Mouse (Mus musculus): ENCODE measurements around the gene Mcrip1.
"Not testable (repeated sequence)": the region's sequence is repeated elsewhere in the genome, so short reads cannot be mapped to it uniquely, and the experiment has no call there.

Gene Mcrip1

DNA sequence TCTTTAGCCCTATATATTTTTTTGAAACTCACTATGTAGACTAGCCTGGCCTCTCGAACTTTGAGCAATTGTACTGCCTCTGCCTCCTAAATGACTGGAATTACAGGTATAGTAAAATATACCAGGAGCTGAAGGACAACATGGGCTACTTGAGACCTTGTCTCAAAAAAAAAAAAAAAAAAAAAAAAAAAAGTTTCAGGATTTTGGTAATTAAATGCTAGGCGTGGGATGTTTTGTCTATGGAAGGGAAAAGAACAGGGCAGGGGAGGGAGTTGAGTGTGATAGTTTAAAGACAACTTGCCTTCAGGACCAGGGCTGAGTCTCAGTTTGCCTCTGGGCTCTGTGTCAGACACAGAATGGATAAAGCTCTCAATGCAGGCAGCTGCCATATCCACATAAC is 25.5 kb upstream of the Mcrip1 start:
- in situ Hi-C loops (cut with MboI, MseI), result no loop called here

DNA sequence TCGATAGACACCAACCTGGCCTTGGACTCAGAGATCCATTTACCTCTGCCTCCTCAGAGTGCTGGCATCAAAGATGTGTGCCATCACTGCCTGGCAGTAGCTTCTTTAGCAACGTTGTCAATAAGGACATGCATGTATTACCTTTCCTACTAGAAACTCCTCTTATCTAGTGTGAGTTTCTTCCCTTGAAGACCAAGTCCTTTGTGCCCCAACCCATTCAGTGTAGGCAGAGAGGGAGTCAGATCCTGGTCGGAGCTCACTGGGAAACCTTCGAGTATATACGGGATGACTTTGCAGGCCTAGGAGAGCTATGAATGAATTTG is 24.7 kb upstream of the Mcrip1 start:
- in situ Hi-C loops (cut with MboI, MseI), result no loop called here

DNA sequence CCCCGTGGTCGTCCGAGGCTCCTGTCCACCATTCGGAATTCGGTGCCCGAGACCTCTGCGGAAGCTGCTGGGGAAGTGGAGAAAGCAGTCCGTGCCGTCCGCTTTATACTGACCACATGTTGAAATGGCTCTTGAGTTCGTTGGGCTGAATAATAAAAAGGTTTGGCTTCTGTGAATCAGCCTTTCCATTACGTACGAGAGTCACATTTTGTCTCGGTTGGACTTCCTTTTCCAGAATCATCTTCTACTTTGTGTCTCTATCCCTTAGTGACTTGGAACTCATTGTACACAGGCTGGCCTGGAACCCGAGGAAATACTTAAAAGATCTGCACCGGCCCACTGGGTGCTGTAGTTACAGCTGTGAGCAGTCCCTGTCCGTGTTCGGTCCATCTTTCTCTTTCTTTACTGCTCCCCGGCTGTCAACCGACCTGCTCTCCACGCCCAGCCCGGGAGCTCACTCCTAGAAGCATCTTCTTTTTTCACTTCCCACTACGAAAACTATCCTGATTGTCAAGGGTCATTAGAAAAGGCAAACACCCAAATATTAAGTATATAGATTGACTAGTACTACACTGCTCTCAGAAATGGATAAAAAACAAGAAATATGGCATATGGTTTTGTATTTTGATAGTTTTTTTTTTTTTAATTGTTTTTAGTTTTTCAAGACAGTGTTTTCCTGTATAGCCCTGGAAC is 24.2 kb upstream of the Mcrip1 start:
- in situ Hi-C loops (cut with MboI, MseI), result no loop called here

DNA sequence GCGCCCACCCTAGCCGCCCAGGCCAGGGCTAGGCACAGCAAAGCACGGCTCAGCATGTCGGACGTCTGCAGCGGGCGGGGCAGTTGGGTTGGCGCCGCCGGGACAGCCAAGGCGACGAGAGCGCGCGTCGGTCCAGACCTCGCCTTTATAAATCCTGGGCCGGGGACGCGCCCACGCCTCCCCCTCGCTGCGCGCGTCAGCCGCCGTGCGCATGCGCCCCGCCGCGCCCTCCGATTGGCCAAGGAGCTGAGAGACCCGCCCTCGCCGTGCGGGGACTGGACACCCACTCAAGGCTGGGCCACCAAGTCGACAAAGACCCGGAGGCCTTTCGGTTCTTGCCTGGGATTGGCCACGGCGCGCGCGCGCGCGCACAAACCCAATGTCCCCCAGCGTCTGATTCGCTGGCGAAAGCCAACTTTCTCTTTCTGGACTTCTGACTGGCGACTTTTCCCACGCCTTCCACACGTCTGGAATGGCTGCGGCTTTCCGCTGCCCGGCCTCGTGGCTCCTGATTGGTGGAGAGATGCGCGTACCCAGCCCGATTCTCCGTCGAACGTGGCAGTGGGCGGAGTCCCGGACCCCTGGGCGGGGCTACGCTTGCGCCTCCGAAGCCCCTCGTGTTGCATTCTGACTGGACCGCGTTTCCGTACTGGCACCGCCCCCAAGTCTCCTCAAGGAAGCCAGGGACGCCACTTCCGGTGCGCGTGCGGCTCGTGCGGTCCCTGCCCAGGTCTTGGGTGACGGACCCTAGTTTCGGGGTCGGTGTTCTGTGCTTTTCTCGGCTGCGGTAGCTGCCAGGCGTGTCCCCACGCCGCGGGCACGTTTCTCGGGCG is 23.4 kb upstream of the Mcrip1 start, which contains the start of gene P4hb:
Gene P4hb (minus strand): TSS at position 502 of the 833 bp plus-strand sequence.
- in situ Hi-C loops (cut with MboI, MseI), result no loop called here

DNA sequence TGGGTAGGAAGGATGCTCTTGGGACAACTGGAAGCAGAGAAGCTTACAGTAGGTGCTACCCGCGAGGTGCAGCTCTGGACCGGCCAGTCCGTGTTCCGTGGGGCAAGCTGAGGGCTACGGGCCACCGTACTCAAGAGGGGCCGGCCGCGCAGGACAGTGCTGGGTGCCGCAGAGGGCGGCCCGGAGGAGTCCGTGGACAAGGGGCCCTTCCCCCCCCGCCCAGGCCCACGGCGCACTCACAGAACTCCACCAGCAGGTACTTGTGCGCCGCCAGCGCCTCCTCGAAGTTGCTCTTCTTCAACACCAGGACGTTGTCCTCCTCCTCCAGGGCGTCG is 22.9 kb upstream of the Mcrip1 start:
- in situ Hi-C loops (cut with MboI, MseI), result no loop called here

DNA sequence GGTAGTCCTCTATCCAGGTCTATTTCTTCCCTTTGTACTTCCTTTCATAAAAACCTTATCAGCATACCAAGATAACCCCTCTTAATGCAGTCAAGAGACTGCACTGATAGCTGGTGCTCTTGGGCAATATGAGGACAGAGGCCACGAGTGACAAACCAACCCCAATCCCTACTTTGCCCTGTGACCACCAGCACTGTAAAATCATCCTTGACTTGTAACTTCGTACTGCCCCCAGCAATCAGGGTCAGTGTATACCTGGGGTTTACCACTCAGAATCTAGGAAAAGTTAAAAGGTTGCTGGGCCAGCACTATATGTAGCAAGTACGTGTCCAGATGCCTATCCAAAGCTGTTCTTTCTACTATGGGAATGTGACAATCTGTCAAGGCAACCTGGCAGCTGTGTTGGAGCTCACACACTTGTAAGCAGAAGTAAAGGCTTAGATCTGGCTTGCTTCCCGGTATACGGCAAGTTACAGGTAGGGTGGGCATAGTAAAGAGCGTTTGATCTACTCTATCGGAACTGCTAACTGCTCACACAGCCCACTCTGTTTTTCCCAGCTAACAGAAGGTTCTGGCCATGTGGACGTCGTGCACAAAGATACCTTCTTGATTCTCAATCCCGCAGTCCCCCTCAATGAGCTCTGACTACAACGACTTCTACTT is 22.4 kb upstream of the Mcrip1 start:
- in situ Hi-C loops (cut with MboI, MseI), result no loop called here

DNA sequence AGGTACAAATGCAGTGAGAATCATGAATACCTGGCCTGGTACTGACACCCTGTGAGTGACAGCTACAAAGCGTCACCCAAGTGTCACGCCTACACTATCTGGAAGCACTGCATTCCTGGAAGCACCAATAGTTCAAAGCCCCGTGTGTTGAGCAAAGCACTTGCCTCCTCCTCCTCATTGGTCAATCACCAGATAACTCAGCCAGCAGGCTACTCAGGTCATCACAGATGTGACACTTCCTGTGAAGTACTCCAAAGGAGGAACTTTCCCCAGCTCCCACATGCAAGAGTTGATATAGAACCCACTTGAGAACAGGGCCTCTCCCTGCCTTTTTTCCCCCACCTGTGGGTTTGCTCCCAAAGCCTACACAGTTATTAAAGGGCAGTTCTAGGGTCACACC is 21.6 kb upstream of the Mcrip1 start:
- in situ Hi-C loops (cut with MboI, MseI), result no loop called here

DNA sequence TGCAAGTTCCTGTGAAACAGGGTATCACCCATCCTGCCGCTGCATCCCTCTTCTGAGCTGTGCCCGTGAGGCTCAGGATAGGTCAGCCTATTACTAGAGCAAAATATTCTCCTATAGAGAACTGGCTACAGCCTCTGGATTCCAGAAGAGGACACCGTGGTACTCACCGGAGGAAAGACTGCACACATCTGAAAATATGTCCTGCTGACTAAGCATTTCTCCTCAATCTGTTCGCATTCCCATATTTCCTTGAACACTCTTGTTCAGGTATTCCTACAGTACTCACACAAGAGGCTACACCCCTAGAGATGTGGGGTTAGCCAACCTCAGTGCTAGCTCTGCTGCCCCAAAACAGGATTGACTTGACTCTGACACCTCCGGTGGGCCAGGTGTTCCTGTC is 18.8 kb upstream of the Mcrip1 start:
- in situ Hi-C loops (cut with MboI, MseI), result no loop called here

DNA sequence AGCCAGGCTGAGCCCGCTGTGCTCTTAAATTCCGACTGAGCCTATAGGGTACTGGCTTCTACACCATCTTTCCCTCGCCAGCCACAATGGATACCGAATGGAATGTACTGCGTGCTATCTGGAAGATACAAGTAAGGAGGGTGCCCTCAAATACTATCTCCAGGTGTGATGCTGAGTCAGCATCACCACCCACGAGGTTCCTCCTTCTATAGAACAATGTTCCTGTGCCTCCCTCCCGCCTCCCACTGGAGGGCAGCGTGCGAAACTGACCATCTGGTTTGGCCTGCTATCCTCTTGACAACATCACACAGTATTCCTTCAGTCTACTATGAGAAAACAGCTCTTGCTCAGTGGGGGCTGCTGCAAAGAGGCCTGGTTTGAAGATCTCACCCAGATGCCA is 15.6 kb upstream of the Mcrip1 start:
- in situ Hi-C loops (cut with MboI, MseI), result no loop called here

DNA sequence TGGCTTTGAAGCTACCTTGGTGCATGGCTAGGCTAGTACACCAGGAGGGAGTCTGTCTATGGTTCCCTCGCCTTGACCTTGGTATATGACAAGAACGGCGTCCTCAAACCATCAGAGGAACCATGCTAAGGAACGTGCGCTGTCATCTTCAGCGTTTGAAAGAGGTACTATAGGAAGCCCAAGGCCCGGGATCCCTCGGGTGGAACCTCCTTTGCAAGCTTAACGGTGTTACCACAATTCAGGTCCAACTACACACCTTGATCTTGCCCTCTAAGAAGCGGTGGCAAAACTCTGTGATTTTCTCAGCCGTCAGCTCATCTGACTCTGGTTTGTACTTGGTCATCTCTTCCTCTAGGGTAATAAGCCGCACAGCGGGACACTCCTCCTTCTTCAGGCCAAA is 13.4 kb upstream of the Mcrip1 start:
- in situ Hi-C loops (cut with MboI, MseI), result no loop called here

DNA sequence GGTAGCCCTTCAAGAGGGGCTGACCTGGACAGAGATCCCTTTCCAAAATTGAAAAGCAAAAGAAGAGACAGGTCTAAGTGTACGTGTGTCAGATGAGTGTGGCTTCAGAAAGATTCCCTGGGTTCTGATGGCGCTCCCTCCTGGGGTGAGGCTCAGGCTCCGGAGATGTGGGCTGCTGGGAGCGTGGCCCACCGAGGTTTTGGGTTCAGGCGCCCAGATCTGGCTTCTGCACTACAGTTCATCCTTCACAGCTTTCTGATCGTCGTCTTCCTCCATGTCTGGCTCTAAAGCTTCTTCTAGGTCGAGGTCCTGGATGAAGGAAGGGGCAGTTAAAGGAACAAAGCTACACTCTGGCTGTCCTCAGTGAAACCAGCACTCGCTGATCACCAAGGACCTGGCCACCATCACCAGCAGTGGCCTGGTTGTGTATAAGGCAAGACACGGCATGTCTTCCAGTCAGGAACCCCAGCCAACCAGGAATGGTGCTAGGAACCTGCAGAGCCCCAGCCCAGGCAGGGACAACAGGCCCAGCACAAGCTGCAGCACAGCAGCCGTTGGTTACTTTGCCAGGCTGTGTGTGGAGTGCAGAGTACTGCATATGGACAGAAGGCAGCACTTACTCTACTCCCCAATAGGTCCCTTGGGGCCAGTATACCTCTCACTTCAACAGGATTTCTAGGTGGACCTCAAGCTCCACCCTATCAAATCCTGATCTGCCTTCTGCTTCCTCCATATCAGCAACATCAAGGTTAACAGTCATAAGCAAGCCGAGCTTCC is 11.6 kb upstream of the Mcrip1 start:
- in situ Hi-C loops (cut with MboI, MseI), result no loop called here

DNA sequence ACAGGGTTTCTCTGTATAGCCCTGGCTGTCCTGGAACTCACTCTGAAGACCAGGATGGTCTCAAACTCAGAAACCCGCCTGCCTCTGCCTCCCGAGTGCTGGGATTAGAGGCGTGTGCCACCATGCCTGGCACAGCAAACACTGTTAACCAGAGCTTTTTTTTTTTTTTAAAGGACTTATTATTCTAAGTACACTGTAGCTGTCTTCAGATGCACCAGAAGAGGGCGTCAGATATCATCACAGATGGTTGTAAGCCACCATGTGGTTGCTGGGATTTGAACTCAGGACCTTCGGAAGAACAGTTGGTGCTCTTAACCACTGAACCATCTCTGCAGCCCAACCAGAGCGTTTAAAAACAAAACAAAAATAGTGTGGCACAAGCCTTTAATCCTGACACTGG is 9.3 kb upstream of the Mcrip1 start:
- in situ Hi-C loops (cut with MboI, MseI), result not testable (repeated sequence)

DNA sequence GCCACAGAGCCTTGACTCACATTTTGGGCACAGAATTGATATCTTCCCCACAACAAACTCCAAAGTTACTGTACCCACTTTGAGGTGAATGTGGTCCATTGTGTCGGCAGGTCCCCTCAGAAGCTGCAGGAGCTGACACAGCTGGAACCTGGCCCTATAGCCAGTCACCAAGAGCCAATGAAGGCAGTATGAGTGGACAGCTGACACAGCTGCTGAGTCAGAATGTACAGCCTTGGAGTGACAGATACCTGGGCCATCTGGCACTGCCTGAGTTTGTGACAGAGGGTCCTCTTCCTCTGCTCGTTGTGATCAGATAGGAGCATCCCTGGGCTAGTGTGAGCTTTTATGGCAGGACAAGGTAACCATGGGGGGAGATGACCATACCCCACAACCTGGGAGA is 5.7 kb upstream of the Mcrip1 start:
- in situ Hi-C loops (cut with MboI, MseI), result no loop called here

DNA sequence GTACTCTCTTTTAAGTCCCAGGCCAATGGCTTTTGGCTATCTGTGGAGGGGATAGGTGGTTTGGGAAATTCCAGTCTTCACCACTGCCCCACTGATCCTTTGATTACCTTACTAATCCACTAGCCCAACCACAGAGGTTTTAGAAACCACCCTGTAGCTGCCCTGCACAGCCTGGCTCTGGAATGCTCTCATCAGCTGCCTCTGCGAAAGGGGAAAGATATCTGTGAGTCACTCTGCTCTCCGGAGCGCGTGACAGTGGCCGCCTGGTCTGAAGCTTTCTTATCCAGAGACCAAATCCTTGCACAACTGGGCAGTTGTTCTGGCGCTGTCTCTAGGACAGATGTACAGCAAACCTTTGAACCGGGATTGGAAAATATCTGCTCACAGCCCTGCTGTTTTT is 5.3 kb upstream of the Mcrip1 start:
- in situ Hi-C loops (cut with MboI, MseI), result no loop called here

DNA sequence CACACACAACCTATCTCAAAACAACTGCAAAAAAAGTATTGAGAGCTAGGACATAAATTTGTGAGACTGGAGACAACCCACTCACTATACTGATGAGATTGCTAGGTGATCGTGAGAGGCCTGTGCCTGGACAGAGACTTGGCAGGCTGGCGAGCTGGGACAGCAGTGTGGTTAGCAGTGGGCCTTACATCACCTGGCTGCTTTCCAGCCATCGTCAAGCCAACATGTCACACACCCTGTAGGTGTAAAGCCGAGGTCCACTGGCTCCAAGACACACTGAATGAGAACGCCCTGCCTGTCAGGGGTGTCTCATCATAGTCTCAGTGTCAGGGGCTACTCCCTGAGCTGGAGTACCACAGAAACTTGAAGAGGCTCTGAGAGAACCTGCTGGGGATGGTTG is 3.2 kb upstream of the Mcrip1 start:
- in situ Hi-C loops (cut with MboI, MseI), result no loop called here

DNA sequence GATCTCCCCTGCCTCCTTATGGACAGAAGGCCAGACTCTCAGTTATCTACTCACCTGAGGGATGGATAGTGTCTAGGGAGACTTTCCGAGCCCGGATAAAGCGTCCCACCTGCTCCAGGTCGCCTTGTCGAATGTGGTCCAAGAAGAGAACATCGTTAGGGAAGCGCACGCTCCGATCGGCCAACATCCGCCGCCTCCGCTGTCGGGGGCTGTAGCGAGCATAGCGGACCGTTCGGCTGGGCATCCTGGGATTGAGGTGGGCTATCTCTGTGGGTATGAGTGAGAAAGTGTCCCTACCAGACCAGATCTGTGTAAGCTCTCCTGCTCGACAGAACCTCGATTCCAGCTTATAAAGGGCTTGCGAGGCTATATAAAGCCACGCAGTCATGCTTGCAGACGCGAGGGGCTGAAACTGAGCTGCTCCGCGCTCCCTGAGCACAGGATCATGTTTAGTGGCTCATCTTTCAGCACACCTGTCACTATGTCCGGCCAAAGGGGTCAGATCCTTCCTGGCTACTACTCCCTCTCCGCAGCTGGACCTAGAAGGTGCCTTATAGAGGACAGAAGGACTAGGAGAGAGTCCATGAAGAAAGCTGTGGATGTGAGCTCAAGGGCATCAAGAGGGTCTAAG is 1.4 kb upstream of the Mcrip1 start, which contains the start of gene Ppp1r27:
Gene Ppp1r27 (minus strand): TSS at position 323 of the 631 bp plus-strand sequence.
- in situ Hi-C loops (cut with MboI, MseI), result no loop called here

DNA sequence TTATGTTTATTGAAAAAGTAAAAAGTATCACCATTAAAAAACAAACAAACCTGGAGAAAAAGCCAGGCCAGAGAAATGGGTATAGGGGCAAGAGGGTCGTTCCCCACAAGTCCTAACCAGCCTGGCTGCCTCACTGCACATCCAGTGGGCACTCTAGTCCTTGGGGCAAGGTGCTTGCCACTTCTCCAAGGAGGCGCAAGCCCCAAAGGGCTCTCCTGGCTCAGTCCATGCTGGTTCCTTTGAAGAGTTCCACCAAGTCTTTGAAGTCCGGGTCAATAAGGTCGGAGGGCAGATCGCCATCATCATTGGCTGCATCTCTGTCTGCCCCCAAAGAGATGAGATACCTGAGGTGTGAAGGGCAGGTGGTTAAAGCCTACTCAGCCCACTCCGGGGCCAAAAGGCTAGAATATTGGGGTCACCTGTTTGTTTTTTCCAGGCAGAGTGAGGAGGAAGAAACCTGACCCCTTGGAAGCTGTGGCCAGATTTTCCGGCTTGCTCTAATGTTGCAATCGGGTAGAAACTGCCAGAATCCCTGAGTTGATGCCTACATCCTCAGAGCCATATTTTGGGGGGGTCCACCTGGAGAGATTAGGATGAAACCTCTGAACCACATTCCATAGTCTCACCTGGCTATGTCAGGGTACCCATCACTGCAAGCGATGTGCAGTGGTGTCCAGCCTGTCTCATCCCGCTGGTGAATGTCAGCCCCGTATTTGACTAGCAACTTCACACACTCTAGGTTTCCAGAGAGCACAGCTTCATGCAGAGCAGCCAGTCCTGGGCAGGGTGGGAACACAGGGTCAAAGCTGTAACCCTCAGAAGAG is 671 bp upstream of the Mcrip1 start:
- in situ Hi-C loops (cut with MboI, MseI), result no loop called here

DNA sequence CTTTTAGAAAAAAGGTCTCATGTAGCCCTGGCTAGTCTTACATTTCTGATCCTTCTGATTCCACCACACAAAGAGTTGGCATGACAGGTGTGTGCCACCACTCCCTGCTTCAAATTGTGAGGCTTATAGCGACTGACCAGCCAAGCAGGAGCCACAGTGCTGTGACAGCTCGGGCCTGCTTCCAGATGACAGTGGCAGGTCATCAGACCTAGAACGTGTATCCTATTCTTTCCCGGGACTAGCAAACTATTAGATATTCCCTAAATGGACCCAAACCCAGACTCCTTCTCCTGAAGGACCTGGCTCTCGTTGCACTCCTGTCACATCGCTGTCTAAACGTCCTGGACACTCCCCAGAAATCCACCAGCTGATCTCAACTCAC is 750 bp downstream of the Mcrip1 start:
- in situ Hi-C loops (cut with MboI, MseI), result no loop called here

DNA sequence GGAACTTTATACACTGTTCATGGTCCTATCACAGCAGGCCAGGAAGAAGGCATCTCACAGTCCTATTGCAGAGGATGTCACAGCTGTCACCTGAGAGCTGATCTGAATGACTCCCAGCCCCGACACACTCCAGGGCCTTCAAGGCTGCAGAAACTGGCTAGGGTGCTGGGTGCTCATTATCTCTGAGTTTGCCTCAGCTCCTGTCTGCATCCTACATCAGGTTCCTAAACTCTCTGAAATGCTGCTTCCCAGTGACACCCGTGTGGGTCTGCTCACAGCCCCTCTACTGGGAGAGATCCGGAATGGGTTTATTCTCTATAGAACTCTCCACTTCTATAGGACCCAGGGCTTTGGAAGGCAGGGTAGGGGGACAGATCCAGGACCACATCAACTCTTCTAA is 1.3 kb downstream of the Mcrip1 start:
- in situ Hi-C loops (cut with MboI, MseI), result no loop called here

DNA sequence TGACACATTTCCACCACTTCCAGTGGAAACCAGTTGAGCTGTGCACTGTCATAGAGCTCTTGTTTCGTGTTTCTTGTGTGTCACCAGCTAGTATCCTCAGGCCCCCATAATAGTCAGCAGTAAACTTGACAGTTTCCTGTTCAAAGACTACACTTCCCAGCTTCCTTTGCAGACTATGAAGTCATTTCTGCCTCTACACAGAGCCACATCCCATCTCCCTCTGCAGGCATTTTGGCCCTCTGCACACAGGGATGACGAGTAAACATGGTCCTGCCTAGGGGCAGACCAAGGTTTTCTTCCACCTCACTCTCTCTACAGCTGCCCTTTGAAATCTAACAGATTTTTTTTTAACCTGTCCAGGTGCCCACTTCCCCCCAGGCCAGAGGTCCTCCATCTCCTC is 2.1 kb downstream of the Mcrip1 start:
- in situ Hi-C loops (cut with MboI, MseI), result no loop called here

DNA sequence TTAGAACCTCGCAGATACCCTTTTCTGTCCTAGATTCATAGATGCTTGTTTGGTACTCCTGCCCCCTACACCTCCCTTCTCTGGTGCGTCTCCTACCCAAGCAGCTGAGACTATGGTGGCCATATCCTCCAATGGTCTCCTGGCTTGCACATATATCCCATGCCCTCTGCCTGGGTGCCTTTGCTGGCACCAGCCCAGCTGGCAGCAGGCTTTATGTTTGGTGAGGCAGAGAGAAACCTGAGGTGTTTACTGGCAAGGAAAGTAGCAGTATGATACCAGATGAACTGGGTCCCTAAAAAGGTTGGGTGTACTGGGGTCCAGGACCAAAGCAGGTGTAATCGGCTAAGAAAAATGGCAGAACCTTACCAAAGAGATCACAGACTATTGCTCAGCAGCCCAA is 3.6 kb downstream of the Mcrip1 start:
- in situ Hi-C loops (cut with MboI, MseI), result no loop called here
